Mouse (Mus musculus) ovary, postnatal 10 days (tissue): ENCODE data around the gene Bcl7b.
A peak's percentile ranks its signal among the peaks of the same experiment; 100 is the strongest.

Experiments
- DNase-seq: peaks from one replicate; pipeline ENCODE4 v3.0.0; 2022; ENCODE audit warnings: low spot score

Gene Bcl7b

GRCm38 (mm10) chr5:135168063-135169062 lies at the start of gene Bcl7b:
Gene Bcl7b, plus strand, starts transcription at chr5:135168283.
- peak; percentile 83 for DNase-seq

GRCm38 (mm10) chr5:135118589-135119081 lies 49.4 kb upstream of the Bcl7b start:
- peak; percentile 9 for DNase-seq

GRCm38 (mm10) chr5:135120753-135121152 lies 47.3 kb upstream of the Bcl7b start:
- DNase-seq: no peak

- DNase-seq: no peak
Observed at GRCm38 (mm10) chr5:135126121-135126520, 42.0 kb upstream of the Bcl7b start.

GRCm38 (mm10) chr5:135127669-135128068 lies 40.4 kb upstream of the Bcl7b start:
- DNase-seq: no peak

- DNase-seq: no peak
Observed at GRCm38 (mm10) chr5:135129747-135130146, 38.3 kb upstream of the Bcl7b start.

- no peak for DNase-seq
Observed at GRCm38 (mm10) chr5:135133736-135134405, 34.2 kb upstream of the Bcl7b start.

- no peak for DNase-seq
Observed at GRCm38 (mm10) chr5:135134534-135134933, 33.5 kb upstream of the Bcl7b start.

GRCm38 (mm10) chr5:135139881-135140280 lies 28.2 kb upstream of the Bcl7b start:
- no peak for DNase-seq

- DNase-seq: no peak
Observed at GRCm38 (mm10) chr5:135144469-135144868, 23.6 kb upstream of the Bcl7b start.

GRCm38 (mm10) chr5:135145532-135145931 lies 22.6 kb upstream of the Bcl7b start:
- no peak for DNase-seq

- no peak for DNase-seq
Observed at GRCm38 (mm10) chr5:135145955-135146354, 22.1 kb upstream of the Bcl7b start.

- DNase-seq: no peak
Observed at GRCm38 (mm10) chr5:135148715-135149052, 19.4 kb upstream of the Bcl7b start.

- DNase-seq: peak; percentile 98
Observed at GRCm38 (mm10) chr5:135149053-135149819, 18.8 kb upstream of the Bcl7b start, which contains the start of gene Tbl2. Gene Tbl2, plus strand, starts transcription at chr5:135149657.

GRCm38 (mm10) chr5:135149820-135150178 lies 18.3 kb upstream of the Bcl7b start:
- DNase-seq: peak; percentile 21

- no peak for DNase-seq
Observed at GRCm38 (mm10) chr5:135156496-135156895, 11.6 kb upstream of the Bcl7b start.

- DNase-seq: no peak
Observed at GRCm38 (mm10) chr5:135161221-135161620, 6.9 kb upstream of the Bcl7b start.

GRCm38 (mm10) chr5:135161650-135162049 lies 6.4 kb upstream of the Bcl7b start:
- no peak for DNase-seq

- DNase-seq: no peak
Observed at GRCm38 (mm10) chr5:135162361-135162760, 5.7 kb upstream of the Bcl7b start.

GRCm38 (mm10) chr5:135162821-135163220 lies 5.3 kb upstream of the Bcl7b start:
- DNase-seq: no peak

- no peak for DNase-seq
Observed at GRCm38 (mm10) chr5:135166909-135167308, 1.2 kb upstream of the Bcl7b start.

- DNase-seq: no peak
Observed at GRCm38 (mm10) chr5:135167469-135167868, 614 bp upstream of the Bcl7b start.
